ENCODE assay signal across 25 mouse cellular contexts in the genomic region with DNA sequence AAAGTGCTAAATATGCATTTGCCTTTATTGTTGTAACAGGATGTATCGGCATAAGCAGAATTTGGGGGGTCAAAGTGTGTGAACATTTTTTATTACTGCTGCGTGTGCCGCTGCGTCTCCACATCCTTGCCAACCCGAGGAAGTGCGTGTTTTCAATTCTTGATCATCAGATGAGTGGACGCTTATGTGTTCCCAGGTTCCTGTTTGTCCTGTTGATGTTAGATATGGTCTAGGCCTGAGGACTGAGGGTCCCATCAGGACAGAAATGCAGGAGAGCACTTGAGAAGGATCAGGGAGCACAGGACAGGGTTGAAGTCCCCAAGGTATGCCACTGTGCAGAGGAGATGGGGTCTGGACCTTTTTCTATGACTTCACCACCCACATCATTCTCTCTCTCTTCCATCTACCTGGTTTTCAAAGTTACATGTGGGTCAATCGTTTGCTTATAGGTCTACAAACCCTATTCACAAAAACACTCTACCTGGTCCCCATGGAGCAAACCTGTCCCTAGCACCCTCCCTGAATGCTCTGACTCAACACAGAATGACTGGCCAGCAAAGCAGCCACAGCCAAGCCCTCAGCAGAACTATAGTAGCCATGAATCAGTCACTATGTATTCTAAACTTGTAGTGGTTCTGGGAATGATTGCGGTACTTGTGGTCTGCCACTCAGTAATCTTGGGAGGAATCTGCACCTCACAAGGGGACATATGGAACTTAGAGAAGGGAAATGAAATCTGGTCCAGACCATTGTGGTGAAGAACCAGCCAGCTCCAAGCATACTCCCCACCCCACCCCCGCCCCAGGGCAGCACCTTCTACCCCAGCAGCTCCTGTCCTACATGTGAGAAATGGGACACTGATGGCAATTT. TPM values are rescaled to one million over a fixed set of nuclear protein-coding genes. Genes with fewer than 3 reads are reported as not detected.
"Had no signal": no experiment of that assay in that cellular context is flagged by ENCODE, and none has a peak within 500 bp of the region (broad histone marks: within the 10 kb centered on the region; RNA-seq: fewer than 3 reads in every experiment).

No protein-coding gene starts in this region.

- H3K4me1 ChIP-seq: midbrain, embryonic 15.5 days; neural tube, embryonic 12.5 days had no signal

- H3K4me3 ChIP-seq: limb, embryonic 10.5 days; liver, embryonic 15.5 days; midbrain, embryonic 15.5 days; neural tube, embryonic 12.5 days had no signal

- ATAC-seq: midbrain, embryonic 15.5 days had no signal

- H3K9ac ChIP-seq: liver, embryonic 15.5 days; lung, embryonic 14.5 days; midbrain, embryonic 15.5 days; neural tube, embryonic 12.5 days had no signal

- H3K9me3 ChIP-seq: limb, embryonic 10.5 days; liver, embryonic 15.5 days; midbrain, embryonic 15.5 days; neural tube, embryonic 12.5 days had no signal

- H3K4me2 ChIP-seq: liver, embryonic 15.5 days; lung, embryonic 14.5 days; midbrain, embryonic 11.5 days; midbrain, embryonic 15.5 days; neural tube, embryonic 12.5 days had no signal

- DNase-seq: kidney, adult 11 months; kidney, adult 9 months; kidney, postnatal 36 days; layer of hippocampus, adult 9-11 months; lung, embryonic 14.5 days; lung, postnatal 10 days; lung, postnatal 4 days; retina, postnatal 1 day; right cerebral cortex, postnatal 4 days; thymus, postnatal 36 days had no signal

- H3K27ac ChIP-seq: kidney, postnatal 0 days; limb, embryonic 10.5 days; liver, embryonic 15.5 days; midbrain, embryonic 15.5 days; neural tube, embryonic 12.5 days had no signal

- H3K36me3 ChIP-seq: limb, embryonic 10.5 days; liver, embryonic 15.5 days; midbrain, embryonic 15.5 days; neural tube, embryonic 12.5 days had no signal

RNA-seq across cellular contexts. Expression of gene Flt4, which starts 7.0 kb away (rescaled TPM):
- total RNA-seq: megakaryocyte, adult 5-6 weeks; neutrophil, adult 5-6 weeks had no signal

RNA-seq across cellular contexts. Expression of gene Scgb3a1, which starts 47.3 kb away (rescaled TPM):
- total RNA-seq: layer of hippocampus, adult 18-20 months; left cerebral cortex, adult 18-20 months; left cerebral cortex, postnatal 14 days; megakaryocyte, adult 5-6 weeks; monocyte, adult 5-6 weeks; neutrophil, adult 5-6 weeks had no signal
- polyA plus RNA-seq: kidney, postnatal 0 days; limb, embryonic 10.5 days; limb, embryonic 14.5 days; lung, embryonic 14.5 days; midbrain, embryonic 11.5 days; midbrain, embryonic 15.5 days; neural tube, embryonic 12.5 days; stomach, embryonic 16.5 days had no signal

RNA-seq across cellular contexts. Expression of gene Olfr1380, which starts 59.4 kb away (rescaled TPM):
- total RNA-seq: layer of hippocampus, adult 18-20 months; left cerebral cortex, adult 18-20 months; left cerebral cortex, postnatal 14 days; megakaryocyte, adult 5-6 weeks; monocyte, adult 5-6 weeks; neutrophil, adult 5-6 weeks had no signal
- polyA plus RNA-seq: kidney, postnatal 0 days; limb, embryonic 10.5 days; limb, embryonic 14.5 days; liver, embryonic 15.5 days; lung, embryonic 14.5 days; midbrain, embryonic 11.5 days; midbrain, embryonic 15.5 days; neural tube, embryonic 12.5 days; stomach, embryonic 16.5 days; thymus, postnatal 0 days had no signal
